Mouse (Mus musculus) heart, adult 2 months (tissue): ENCODE data around the gene Lrrn2. TPM values are rescaled to one million over a fixed set of nuclear protein-coding genes. Genes with fewer than 3 reads are reported as not detected.

Experiments used
- DNase-seq, 2 experiments: peaks; one replicate each; pipeline ENCODE4 v3.0.0; 2021
- H3K27ac ChIP-seq: fragments of 200-600 bp; 2 replicates; pipeline ENCODE4 v1.8.1; 2022
- H3K27me3 ChIP-seq: fragments of 200-500 bp; 2 replicates; pipeline ENCODE4 v1.6.1; 2012; ENCODE audit warnings: mild to moderate bottlenecking, low read length, inconsistent platforms, mixed read lengths; ENCODE audit not compliant: control insufficient read depth, insufficient read depth
- H3K36me3 ChIP-seq: fragments of 200-500 bp; 2 replicates; pipeline ENCODE4 v1.6.1; 2012; ENCODE audit warnings: low read length, inconsistent platforms; ENCODE audit not compliant: control insufficient read depth, insufficient read depth
- H3K4me1 ChIP-seq: fragments of 200-500 bp; 2 replicates; pipeline ENCODE4 v1.6.1; 2011; ENCODE audit warnings: low read length; ENCODE audit not compliant: control insufficient read depth, insufficient read depth
- H3K4me3 ChIP-seq: fragments of 200-600 bp; 2 replicates; pipeline ENCODE4 v1.8.1; 2022
- H3K79me2 ChIP-seq: fragments of 200-500 bp; replicated peaks from 2 replicates; pipeline ENCODE4 v1.6.1; 2012; ENCODE audit warnings: mild to moderate bottlenecking, inconsistent platforms, low read length, moderate library complexity, mixed read lengths; ENCODE audit not compliant: control insufficient read depth, insufficient read depth
- H3K9ac ChIP-seq: fragments of 200-500 bp; 2 replicates; pipeline ENCODE4 v1.6.1; 2012; ENCODE audit warnings: low read depth, mild to moderate bottlenecking, control low read depth, inconsistent platforms, low read length, mixed read lengths
- CTCF ChIP-seq: fragments of 200-600 bp; IDR thresholded peaks from 2 replicates; pipeline ENCODE4 v1.8.1; 2022; ENCODE audit warnings: antibody characterized with exemption, mild to moderate bottlenecking, moderate library complexity
- EP300 ChIP-seq: fragments of 200-500 bp; IDR thresholded peaks from 2 replicates; pipeline ENCODE4 v1.6.1; 2011; ENCODE audit warnings: low read depth, low read length, control low read depth; ENCODE audit not compliant: insufficient read depth
- POLR2A ChIP-seq: fragments of 200-500 bp; IDR thresholded peaks from 2 replicates; pipeline ENCODE4 v1.6.1; 2011; ENCODE audit warnings: mild to moderate bottlenecking, low read depth, low read length, control low read depth; ENCODE audit not compliant: insufficient read depth
- WGBS: fragments of 180-500 bp; shearing (Covaris S2); methylation state at CpG from one replicate; pipeline ENCODE4 v1.1.7; 2018; 5-methylcytosine and 5-hydroxymethylcytosine counted together
- intact Hi-C: fragments of 180-260 bp; cut with DNase I; formaldehyde crosslinking; loops from one replicate; pipeline ENCODE4 v1.15.1; 2025
- polyA plus RNA-seq: library from polyadenylated mRNA; depleted of rRNA; stranded (reverse); fragments of >200 nt; gene quantifications from 2 replicates; pipeline ENCODE4 v1.2.3, GENCODE M21; 2012
- total RNA-seq, 2 experiments: library from RNA; stranded (reverse); gene quantifications; 2 replicates each; pipeline ENCODE4 v1.2.3; 2021

Lrrn2 gene
- total and polyA plus RNA-seq, 3 experiments: 3.2 to 7.3 (median 4.2) TPM

- intact Hi-C loops: no loop called here
- H3K4me3 ChIP-seq: no peak overlapping the region
- TF ChIP-seq EP300 (no peak), POLR2A (no peak), CTCF (no peak)
- no peaks in the 10 kb centered on the region for H3K4me1 ChIP-seq
- WGBS: 65% methylated on average over 8 of the region's 8 CpGs
- H3K79me2 ChIP-seq: no peaks in the 10 kb centered on the region
- no peak overlapping the region for H3K9ac ChIP-seq
- no peaks in the 10 kb centered on the region for H3K36me3 ChIP-seq
- no peak for DNase-seq
- no peaks in the 10 kb centered on the region; the same call in 1 of the 2 replicates for H3K27me3 ChIP-seq
- H3K27ac ChIP-seq: no peak overlapping the region
Observed at GRCm38 (mm10) chr1:132945826-132946225, 65.8 kb downstream of the Lrrn2 start.

- H3K36me3 ChIP-seq: no peaks in the 10 kb centered on the region
- H3K4me3 ChIP-seq: no peak overlapping the region
- no peaks in the 10 kb centered on the region for H3K79me2 ChIP-seq
- no peaks in the 10 kb centered on the region for H3K4me1 ChIP-seq
- no peak for TF ChIP-seq EP300
- TF ChIP-seq POLR2A: no peak
- TF ChIP-seq CTCF: no peak
- no peaks in the 10 kb centered on the region; the same call in 1 of the 2 replicates for H3K27me3 ChIP-seq
- DNase-seq: no peak
- 67% methylated on average over 7 of the region's 7 CpGs for WGBS
- H3K9ac ChIP-seq: no peak overlapping the region
- intact Hi-C loops: no loop called here
- H3K27ac ChIP-seq: no peak overlapping the region
Observed at GRCm38 (mm10) chr1:132947811-132948210, 67.7 kb downstream of the Lrrn2 start.

- intact Hi-C loops: no loop called here
- WGBS: 86% methylated on average over 5 of the region's 5 CpGs
Observed at GRCm38 (mm10) chr1:132956809-132957208, 76.7 kb downstream of the Lrrn2 start.

GRCm38 (mm10) chr1:132961751-132962150, 81.7 kb downstream of the Lrrn2 start:
- WGBS: 88% methylated on average over 3 of the region's 3 CpGs

More at GRCm38 (mm10) chr1:132956809-132957208, 76.7 kb downstream of the Lrrn2 start:
- Histone ChIP-seq H3K27ac (no peak overlapping the region), H3K79me2 (no peaks in the 10 kb centered on the region), H3K27me3 (no peaks in the 10 kb centered on the region), H3K4me3 (no peak overlapping the region), H3K4me1 (no peaks in the 10 kb centered on the region), H3K36me3 (no peaks in the 10 kb centered on the region), H3K9ac (no peak overlapping the region)
- TF ChIP-seq POLR2A: no peak
- no peak for DNase-seq

GRCm38 (mm10) chr1:132964106-132964505, 84.0 kb downstream of the Lrrn2 start:
- no peak overlapping the region for H3K4me3 ChIP-seq
- intact Hi-C loops: loop anchor here (10.0 kb wide), 1 partner anchor 439 kb away; no protein-coding TSS in a partner anchor
- H3K79me2 ChIP-seq: no peaks in the 10 kb centered on the region
- no peaks in the 10 kb centered on the region for H3K27me3 ChIP-seq
- no peaks in the 10 kb centered on the region for H3K4me1 ChIP-seq
- no peak for DNase-seq
- H3K27ac ChIP-seq: no peak overlapping the region
- H3K36me3 ChIP-seq: no peaks in the 10 kb centered on the region
- WGBS: 83% methylated on average over 2 of the region's 2 CpGs
- no peak overlapping the region for H3K9ac ChIP-seq
- TF ChIP-seq CTCF (no peak), POLR2A (no peak)

More at GRCm38 (mm10) chr1:132961751-132962150, 81.7 kb downstream of the Lrrn2 start:
- Histone ChIP-seq H3K9ac (no peak overlapping the region), H3K4me1 (no peaks in the 10 kb centered on the region), H3K27me3 (no peaks in the 10 kb centered on the region), H3K79me2 (no peaks in the 10 kb centered on the region), H3K4me3 (no peak overlapping the region), H3K27ac (no peak overlapping the region), H3K36me3 (no peaks in the 10 kb centered on the region)
- intact Hi-C loops: loop anchor here (10.0 kb wide), 1 partner anchor 437 kb away; no protein-coding TSS in a partner anchor
- TF ChIP-seq EP300 (no peak), POLR2A (no peak), CTCF (no peak)
- DNase-seq: no peak

- Histone ChIP-seq H3K9ac (no peak overlapping the region), H3K79me2 (no peaks in the 10 kb centered on the region), H3K4me1 (no peaks in the 10 kb centered on the region), H3K27ac (no peak overlapping the region), H3K36me3 (no peaks in the 10 kb centered on the region), H3K27me3 (no peaks in the 10 kb centered on the region), H3K4me3 (no peak overlapping the region)
- DNase-seq: peak in 1 of 2 experiments; percentile 6
- TF ChIP-seq CTCF (no peak), POLR2A (no peak), EP300 (no peak)
- WGBS: 46% methylated on average over 4 of the region's 4 CpGs
- intact Hi-C loops: loop anchor here (10.0 kb wide), 1 partner anchor 440 kb away; no protein-coding TSS in a partner anchor
Observed at GRCm38 (mm10) chr1:132964691-132965090, 84.6 kb downstream of the Lrrn2 start.
